Mouse (Mus musculus) forebrain, embryonic 13.5 days (tissue): ENCODE data around the gene Plekhh1. TPM values are rescaled to one million over a fixed set of nuclear protein-coding genes. Genes with fewer than 3 reads are reported as not detected.

Experiments used
- ATAC-seq: fragments of 200-750 bp; cut with Nextera tagmentation; 2 replicates; pipeline ENCODE4 v1.8.0; 2017
- H3K27ac ChIP-seq: fragments of 300-500 bp; sonication (generic); 2 replicates; pipeline ENCODE4 v1.5.1; 2015; ENCODE audit warnings: inconsistent platforms, mild to moderate bottlenecking, moderate library complexity
- H3K27me3 ChIP-seq: fragments of 300-500 bp; sonication (generic); 2 replicates; pipeline ENCODE4 v1.6.1; 2015; ENCODE audit warnings: mild to moderate bottlenecking, inconsistent platforms
- H3K36me3 ChIP-seq: fragments of 300-500 bp; sonication (generic); 2 replicates; pipeline ENCODE4 v1.6.1; 2015; ENCODE audit warnings: mild to moderate bottlenecking, inconsistent platforms; ENCODE audit not compliant: poor library complexity, severe bottlenecking
- H3K4me1 ChIP-seq: fragments of 300-500 bp; sonication (generic); 2 replicates; pipeline ENCODE4 v1.6.1; 2015; ENCODE audit warnings: inconsistent platforms
- H3K4me2 ChIP-seq: fragments of 300-500 bp; sonication (generic); 2 replicates; pipeline ENCODE4 v1.6.1; 2015; ENCODE audit warnings: inconsistent platforms, mild to moderate bottlenecking, moderate library complexity
- H3K4me3 ChIP-seq: fragments of 300-500 bp; sonication (generic); 2 replicates; pipeline ENCODE4 v1.5.1; 2015; ENCODE audit warnings: mild to moderate bottlenecking, inconsistent platforms
- H3K9ac ChIP-seq: fragments of 300-500 bp; sonication (generic); 2 replicates; pipeline ENCODE4 v1.6.1; 2015; ENCODE audit warnings: mild to moderate bottlenecking, inconsistent platforms
- H3K9me3 ChIP-seq: fragments of 300-500 bp; sonication (generic); replicated peaks from 2 replicates; pipeline ENCODE4 v1.6.1; 2016; ENCODE audit warnings: inconsistent platforms
- WGBS: fragments of 180-500 bp; shearing (Covaris S2); methylation state at CpG from one replicate; pipeline ENCODE4 v1.1.7; 2015; 5-methylcytosine and 5-hydroxymethylcytosine counted together
- polyA plus RNA-seq: library from polyadenylated mRNA; unstranded; fragments of >200 nt; fragmentation: Nextera tagmentation; extraction: Ambion mirVana; gene quantifications from 2 replicates; pipeline ENCODE4 v1.2.1, GENCODE M21; 2015

The Plekhh1 gene
- polyA plus RNA-seq, 1 experiment from 2014 or later, result 2.8 TPM

GRCm38 (mm10) chr12:79060766-79061652 is 32.0 kb downstream of the Plekhh1 start:
- peaks cover 42% of the 10 kb centered on the region for H3K36me3 ChIP-seq
- no peak overlapping the region for H3K9ac ChIP-seq
- no peaks in the 10 kb centered on the region for H3K27me3 ChIP-seq
- no peak overlapping the region for H3K4me3 ChIP-seq
- no peak overlapping the region for H3K4me2 ChIP-seq
- H3K4me1 ChIP-seq, result no peaks in the 10 kb centered on the region
- H3K9me3 ChIP-seq, result no peaks in the 10 kb centered on the region
- H3K27ac ChIP-seq, result no peak overlapping the region
- 87% methylated on average over 7 of the region's 7 CpGs for WGBS
- no peak for ATAC-seq

GRCm38 (mm10) chr12:79064451-79064850 is 35.5 kb downstream of the Plekhh1 start:
- Histone ChIP-seq H3K4me1 (no peaks in the 10 kb centered on the region), H3K9me3 (no peaks in the 10 kb centered on the region), H3K4me2 (no peak overlapping the region), H3K36me3 (peaks cover 58% of the 10 kb centered on the region), H3K4me3 (no peak overlapping the region), H3K9ac (no peak overlapping the region), H3K27ac (no peak overlapping the region), H3K27me3 (no peaks in the 10 kb centered on the region)
- no peak for ATAC-seq
- 93% methylated on average over 13 of the region's 13 CpGs for WGBS

GRCm38 (mm10) chr12:79066431-79066830 is 37.5 kb downstream of the Plekhh1 start:
- H3K9ac ChIP-seq, result no peak overlapping the region
- no peak overlapping the region for H3K4me2 ChIP-seq
- no peaks in the 10 kb centered on the region for H3K27me3 ChIP-seq
- peaks cover 70% of the 10 kb centered on the region for H3K36me3 ChIP-seq
- no peaks in the 10 kb centered on the region for H3K4me1 ChIP-seq
- no peaks in the 10 kb centered on the region for H3K9me3 ChIP-seq
- WGBS, result 89% methylated on average over 9 of the region's 9 CpGs
- H3K27ac ChIP-seq, result no peak overlapping the region
- H3K4me3 ChIP-seq, result no peak overlapping the region
- ATAC-seq, result no peak

GRCm38 (mm10) chr12:79067526-79067925 is 38.6 kb downstream of the Plekhh1 start:
- Histone ChIP-seq H3K4me2 (no peak overlapping the region), H3K4me1 (no peaks in the 10 kb centered on the region), H3K4me3 (no peak overlapping the region), H3K27me3 (no peaks in the 10 kb centered on the region), H3K36me3 (peaks cover 69% of the 10 kb centered on the region), H3K27ac (no peak overlapping the region), H3K9ac (no peak overlapping the region), H3K9me3 (no peaks in the 10 kb centered on the region)
- WGBS, result 94% methylated on average over 5 of the region's 5 CpGs
- no peak for ATAC-seq

GRCm38 (mm10) chr12:79068306-79068705 is 39.3 kb downstream of the Plekhh1 start:
- H3K4me2 ChIP-seq, result no peak overlapping the region
- H3K9ac ChIP-seq, result no peak overlapping the region
- ATAC-seq, result no peak
- 93% methylated on average over 11 of the region's 11 CpGs for WGBS
- H3K36me3 ChIP-seq, result peaks cover 69% of the 10 kb centered on the region
- no peaks in the 10 kb centered on the region for H3K9me3 ChIP-seq
- H3K4me1 ChIP-seq, result no peaks in the 10 kb centered on the region
- no peak overlapping the region for H3K27ac ChIP-seq
- no peak overlapping the region for H3K4me3 ChIP-seq
- H3K27me3 ChIP-seq, result no peaks in the 10 kb centered on the region

GRCm38 (mm10) chr12:79069187-79069608 is 40.2 kb downstream of the Plekhh1 start:
- Histone ChIP-seq H3K4me3 (no peak overlapping the region), H3K9ac (no peak overlapping the region), H3K27me3 (no peaks in the 10 kb centered on the region), H3K4me1 (no peaks in the 10 kb centered on the region), H3K9me3 (no peaks in the 10 kb centered on the region), H3K36me3 (peaks cover 71% of the 10 kb centered on the region), H3K27ac (no peak overlapping the region), H3K4me2 (no peak overlapping the region)
- 92% methylated on average over 6 of the region's 6 CpGs for WGBS
- ATAC-seq, result no peak

- no peak for ATAC-seq
- H3K27me3 ChIP-seq, result no peaks in the 10 kb centered on the region
- no peaks in the 10 kb centered on the region for H3K4me1 ChIP-seq
- no peak overlapping the region for H3K4me2 ChIP-seq
- H3K9me3 ChIP-seq, result no peaks in the 10 kb centered on the region
- H3K4me3 ChIP-seq, result no peak overlapping the region
- no peak overlapping the region for H3K27ac ChIP-seq
- no peak overlapping the region for H3K9ac ChIP-seq
- WGBS, result 87% methylated on average over 6 of the region's 6 CpGs
- H3K36me3 ChIP-seq, result peaks cover 71% of the 10 kb centered on the region
These were observed 41.0 kb downstream of the Plekhh1 start for GRCm38 (mm10) chr12:79069916-79070315.

- Histone ChIP-seq H3K4me1 (no peaks in the 10 kb centered on the region), H3K9ac (no peak overlapping the region), H3K9me3 (no peaks in the 10 kb centered on the region), H3K4me3 (no peak overlapping the region), H3K36me3 (peaks cover 72% of the 10 kb centered on the region), H3K27me3 (no peaks in the 10 kb centered on the region), H3K27ac (no peak overlapping the region), H3K4me2 (no peak overlapping the region)
- ATAC-seq, result no peak
- 94% methylated on average over 9 of the region's 9 CpGs for WGBS
These were observed 41.9 kb downstream of the Plekhh1 start for GRCm38 (mm10) chr12:79070736-79071333.

- WGBS, result 97% methylated on average over 6 of the region's 6 CpGs
- ATAC-seq, result no peak
- no peaks in the 10 kb centered on the region for H3K9me3 ChIP-seq
- peaks cover 86% of the 10 kb centered on the region for H3K36me3 ChIP-seq
- H3K4me3 ChIP-seq, result no peak overlapping the region
- no peaks in the 10 kb centered on the region for H3K27me3 ChIP-seq
- H3K4me1 ChIP-seq, result no peaks in the 10 kb centered on the region
- H3K9ac ChIP-seq, result no peak overlapping the region
- no peak overlapping the region for H3K27ac ChIP-seq
- no peak overlapping the region for H3K4me2 ChIP-seq
These were observed 43.6 kb downstream of the Plekhh1 start for GRCm38 (mm10) chr12:79072576-79072975.

- Histone ChIP-seq H3K4me3 (no peak overlapping the region), H3K9ac (no peak overlapping the region), H3K9me3 (no peaks in the 10 kb centered on the region), H3K4me1 (no peaks in the 10 kb centered on the region), H3K27me3 (no peaks in the 10 kb centered on the region), H3K36me3 (peaks cover 86% of the 10 kb centered on the region), H3K4me2 (no peak overlapping the region), H3K27ac (no peak overlapping the region)
- ATAC-seq, result no peak
- WGBS, result 86% methylated on average over 6 of the region's 6 CpGs
These were observed 44.4 kb downstream of the Plekhh1 start for GRCm38 (mm10) chr12:79073362-79073761.

- 0% methylated on average over 48 of the region's 53 CpGs for WGBS
- no peak within 1 kb of the TSS for H3K27ac ChIP-seq
These were observed 60.3 kb downstream of the Plekhh1 start, which contains the start of gene Pigh for GRCm38 (mm10) chr12:79089182-79089812. Pigh (minus strand) TSS chr12:79089651.

GRCm38 (mm10) chr12:79092569-79092968 is 63.6 kb downstream of the Plekhh1 start:
- H3K27me3 ChIP-seq, result no peaks in the 10 kb centered on the region
- no peak overlapping the region for H3K4me3 ChIP-seq
- no peaks in the 10 kb centered on the region for H3K36me3 ChIP-seq
- H3K4me1 ChIP-seq, result peaks cover 9% of the 10 kb centered on the region
- ATAC-seq, result no peak
- no peaks in the 10 kb centered on the region for H3K9me3 ChIP-seq
- H3K9ac ChIP-seq, result no peak overlapping the region
- no peak overlapping the region for H3K27ac ChIP-seq
- H3K4me2 ChIP-seq, result no peak overlapping the region
- 56% methylated on average over 4 of the region's 4 CpGs for WGBS

More at GRCm38 (mm10) chr12:79089182-79089812, 60.3 kb downstream of the Plekhh1 start, which contains the start of gene Pigh:
- Histone ChIP-seq H3K36me3 (0 out of 2 replicates have a peak, but pooled peaks cover 5% of the 10 kb centered on the region), H3K9ac (peak within 1 kb of the TSS; percentile 94), H3K4me1 (peaks cover 15% of the 10 kb centered on the region), H3K4me3 (peak within 1 kb of the TSS; percentile 95), H3K4me2 (peak within 1 kb of the TSS; percentile 62), H3K9me3 (no peaks in the 10 kb centered on the region), H3K27me3 (no peaks in the 10 kb centered on the region)
- peak; percentile 99 for ATAC-seq
